Mouse (Mus musculus) liver, embryonic 11.5 days (tissue): ENCODE measurements around the gene Hexim2. TPM values are rescaled to one million over a fixed set of nuclear protein-coding genes. Genes with fewer than 3 reads are reported as not detected.

Source experiments
- polyA plus RNA-seq: library from polyadenylated mRNA; unstranded; fragments of >200 nt; fragmentation: Nextera tagmentation; extraction: Ambion mirVana; gene quantifications from 2 replicates; pipeline ENCODE4 v1.2.1, GENCODE M21; 2014

Gene Hexim2
- polyA plus RNA-seq, 1 experiment from 2014 or later = 13.8 TPM

Other genes with a start within 250 kb of the Hexim2 start
- not detected in 2 replicates for gene Fam187a, start 247.3 kb upstream of the Hexim2 start, polyA plus RNA-seq
- 2.4 and 2.8 TPM in 2 replicates for gene Gfap, start 231.5 kb upstream of the Hexim2 start, polyA plus RNA-seq
- gene Kif18b, start 207.3 kb upstream of the Hexim2 start, polyA plus RNA-seq = 10.3 TPM in 2 replicates
- 0.78 and 1.1 TPM in 2 replicates for gene C1ql1, start 185.7 kb upstream of the Hexim2 start, polyA plus RNA-seq
- 67.8 and 74.6 TPM in 2 replicates for gene Nmt1, start 104.2 kb upstream of the Hexim2 start, polyA plus RNA-seq
- 109 and 114 TPM in 2 replicates for gene Dcakd, start 104.1 kb upstream of the Hexim2 start, polyA plus RNA-seq
- 1.1 and 1.3 TPM in 2 replicates for gene Plcd3, start 30.8 kb upstream of the Hexim2 start, polyA plus RNA-seq
- gene Acbd4, start 30.7 kb upstream of the Hexim2 start, polyA plus RNA-seq = 24.5 and 30.7 TPM in 2 replicates
- 4.6 and 6.1 TPM in 2 replicates for gene Hexim1, start 16.2 kb upstream of the Hexim2 start, polyA plus RNA-seq
- gene Fmnl1, start 38.7 kb downstream of the Hexim2 start, polyA plus RNA-seq = 6.3 and 6.9 TPM in 2 replicates
- 0.15 TPM in 1 of 2 replicates, not detected in the other for gene 1700023F06Rik, start 76.1 kb downstream of the Hexim2 start, polyA plus RNA-seq
- gene Spata32, start 86.0 kb downstream of the Hexim2 start, polyA plus RNA-seq = not detected in 2 replicates
- gene Map3k14, start 135.0 kb downstream of the Hexim2 start, polyA plus RNA-seq = 1.1 and 1.6 TPM in 2 replicates
- gene Arhgap27, start 231.3 kb downstream of the Hexim2 start, polyA plus RNA-seq = 5.0 and 5.1 TPM in 2 replicates